Mouse (Mus musculus) right cerebral cortex, postnatal 36 days (tissue): Measurements from ENCODE around the gene Trim28.
"Not testable (repeated sequence)": the region's sequence is repeated elsewhere in the genome, so short reads cannot be mapped to it uniquely, and the experiment has no call there.

Experiments
- DNase-seq, 2 experiments: peaks; one replicate each; pipeline ENCODE4 v3.0.0; 2022; ENCODE audit warnings: low spot score in 2 of 2, mixed read lengths in 1 of 2

Trim28 gene

GRCm38 (mm10) chr7:13059536-13059935 is 60.6 kb downstream of the Trim28 start:
- DNase-seq: no peak

DNA sequence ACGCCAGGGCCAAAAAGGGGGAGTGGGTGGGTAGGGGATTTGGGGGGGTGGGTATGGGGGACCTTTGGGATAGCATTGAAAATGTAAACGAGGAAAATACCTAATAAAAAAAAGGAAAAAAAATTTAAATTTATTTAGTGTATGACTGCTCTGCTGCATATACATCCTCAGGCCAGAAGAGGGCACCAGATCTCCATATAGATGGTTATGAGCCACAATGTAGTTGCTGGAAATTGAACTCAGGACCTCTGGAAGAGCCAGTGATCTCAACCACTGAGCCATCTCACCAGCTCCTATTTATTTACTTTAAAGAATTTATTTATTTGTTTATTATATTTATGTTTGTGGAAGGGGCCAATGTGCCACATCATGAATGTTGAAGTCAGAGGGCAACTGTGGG is 64.5 kb downstream of the Trim28 start:
- not testable (repeated sequence) for DNase-seq

DNA sequence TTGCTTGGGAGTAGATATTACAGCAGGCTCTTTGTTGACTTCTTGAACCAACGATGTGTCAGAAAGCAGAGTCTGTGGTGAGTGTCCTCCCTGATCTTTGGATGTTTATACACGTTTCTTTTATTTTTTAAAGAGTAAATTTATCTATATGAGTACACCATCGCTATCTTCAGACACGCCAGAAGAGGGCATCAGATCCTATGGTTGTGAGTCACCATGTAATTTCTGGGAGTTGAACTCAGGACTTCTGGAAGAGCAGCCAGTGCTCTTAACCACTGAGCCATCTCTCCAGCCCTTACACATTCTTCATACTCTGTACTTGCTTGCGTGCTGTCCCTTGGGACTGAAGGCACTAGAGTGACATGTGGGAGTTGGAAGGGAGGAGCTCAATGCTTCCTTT is 73.4 kb downstream of the Trim28 start:
- DNase-seq: no peak
